Mouse (Mus musculus): ENCODE measurements at regions not wholly inside any gene's neighbourhood (a gene's known extent, or its start where the extent isn't known, plus 50 kb on each side); places are given as distances from the start of the nearest gene placed in this dataset.

- Histone ChIP-seq H3K27ac (replicated peaks; ENCODE audit: low read depth, low read length) (no peak overlapping the region), H3K4me3 (ENCODE audit: low read depth, low read length) (no peak overlapping the region), H3K4me2 (ENCODE audit: low read depth, severe bottlenecking) (no peak overlapping the region), H3K27me3 (ENCODE audit: control insufficient read depth, insufficient read depth, low read length) (no peaks in the 10 kb centered on the region), H3K36me3 (ENCODE audit: control insufficient read depth, insufficient read depth, low read length) (no peaks in the 10 kb centered on the region), H3K9ac (ENCODE audit: low read length) (no peak overlapping the region), H3K4me1 (ENCODE audit: control insufficient read depth, insufficient read depth, low read length) (no peaks in the 10 kb centered on the region), H3K9me3 (ENCODE audit: control insufficient read depth, low read length) (no peaks in the 10 kb centered on the region)
- 86% methylated on average over 2 of the region's 2 CpGs for WGBS
- DNase-seq (ENCODE audit: low spot score), result no peak
- no peak for ATAC-seq (ENCODE audit: insufficient number of reproducible peaks, low FRiP score, low TSS enrichment, low read depth)
These were observed 776.0 kb downstream of the Diaph3 start for GRCm38 (mm10) chr14:86365032-86365431.

DNA sequence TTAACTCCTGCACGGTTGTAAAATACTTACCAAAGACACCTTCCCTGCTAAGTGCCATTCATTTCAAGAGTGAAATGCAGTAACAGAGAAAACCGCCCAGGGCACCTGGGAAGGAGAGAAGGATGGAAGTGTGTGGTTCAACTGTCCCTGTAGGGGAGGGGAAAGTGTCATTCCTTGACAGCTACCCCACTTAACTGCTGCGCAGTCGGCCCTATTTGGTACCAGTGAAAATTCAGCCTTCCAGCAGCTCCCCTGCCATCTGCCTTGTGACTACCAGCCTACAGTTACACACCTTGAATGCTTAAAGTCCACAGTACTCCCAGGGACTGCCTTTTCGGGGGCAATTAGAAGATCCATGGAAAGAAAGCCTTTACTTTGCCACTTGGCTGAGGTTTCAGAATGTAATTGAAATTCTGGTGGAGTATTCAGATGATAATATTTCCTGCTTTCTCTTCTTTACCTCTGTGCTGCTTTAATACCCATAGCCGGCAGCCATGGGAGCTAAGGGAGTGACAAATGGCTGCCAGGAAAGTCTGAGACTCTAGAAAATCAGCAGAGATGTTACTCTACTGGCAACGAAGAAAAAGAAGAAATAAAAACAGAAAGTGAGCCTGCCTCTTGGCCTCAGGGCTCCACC, 780.5 kb downstream of the Diaph3 start:
- no peaks in the 10 kb centered on the region; the same call in 1 of the 2 replicates for H3K36me3 ChIP-seq (ENCODE audit: control insufficient read depth, insufficient read depth, low read length)
- no peaks in the 10 kb centered on the region for H3K27me3 ChIP-seq (ENCODE audit: control insufficient read depth, insufficient read depth, low read length)
- H3K27ac ChIP-seq (replicated peaks; ENCODE audit: low read depth, low read length), result no peak overlapping the region
- ATAC-seq (ENCODE audit: insufficient number of reproducible peaks, low FRiP score, low TSS enrichment, low read depth) (no peak), DNase-seq (ENCODE audit: low spot score) (no peak)
- no peaks in the 10 kb centered on the region for H3K4me1 ChIP-seq (ENCODE audit: control insufficient read depth, insufficient read depth, low read length)
- H3K4me3 ChIP-seq (ENCODE audit: low read depth, low read length), result no peak overlapping the region
- no peak overlapping the region for H3K4me2 ChIP-seq (ENCODE audit: low read depth, severe bottlenecking)
- 24% methylated on average over 7 of the region's 7 CpGs for WGBS
- no peaks in the 10 kb centered on the region for H3K9me3 ChIP-seq (ENCODE audit: control insufficient read depth, low read length)
- H3K9ac ChIP-seq (ENCODE audit: low read length), result no peak overlapping the region

GRCm38 (mm10) chr14:86358584-86358983, 782.5 kb downstream of the Diaph3 start:
- Histone ChIP-seq H3K4me1 (ENCODE audit: control insufficient read depth, insufficient read depth, low read length) (no peaks in the 10 kb centered on the region), H3K9me3 (ENCODE audit: control insufficient read depth, low read length) (no peaks in the 10 kb centered on the region), H3K4me3 (ENCODE audit: low read depth, low read length) (no peak overlapping the region), H3K27me3 (ENCODE audit: control insufficient read depth, insufficient read depth, low read length) (no peaks in the 10 kb centered on the region), H3K9ac (ENCODE audit: low read length) (no peak overlapping the region), H3K27ac (replicated peaks; ENCODE audit: low read depth, low read length) (no peak overlapping the region), H3K4me2 (ENCODE audit: low read depth, severe bottlenecking) (no peak overlapping the region), H3K36me3 (ENCODE audit: control insufficient read depth, insufficient read depth, low read length) (no peaks in the 10 kb centered on the region; the same call in 1 of the 2 replicates)
- DNase-seq (ENCODE audit: low spot score), result no peak
- WGBS, result 84% methylated on average over 6 of the region's 6 CpGs
- no peak for ATAC-seq (ENCODE audit: insufficient number of reproducible peaks, low FRiP score, low TSS enrichment, low read depth)

GRCm38 (mm10) chr14:86350526-86350925, 790.5 kb downstream of the Diaph3 start:
- Histone ChIP-seq H3K4me3 (ENCODE audit: low read depth, low read length) (no peak overlapping the region), H3K4me1 (ENCODE audit: control insufficient read depth, insufficient read depth, low read length) (no peaks in the 10 kb centered on the region), H3K27me3 (ENCODE audit: control insufficient read depth, insufficient read depth, low read length) (no peaks in the 10 kb centered on the region), H3K27ac (replicated peaks; ENCODE audit: low read depth, low read length) (no peak overlapping the region), H3K4me2 (ENCODE audit: low read depth, severe bottlenecking) (no peak overlapping the region), H3K9me3 (ENCODE audit: control insufficient read depth, low read length) (no peaks in the 10 kb centered on the region), H3K9ac (ENCODE audit: low read length) (no peak overlapping the region), H3K36me3 (ENCODE audit: control insufficient read depth, insufficient read depth, low read length) (no peaks in the 10 kb centered on the region)
- ATAC-seq (ENCODE audit: insufficient number of reproducible peaks, low FRiP score, low TSS enrichment, low read depth) (no peak), DNase-seq (ENCODE audit: low spot score) (no peak)
- WGBS, result 64% methylated on average over 1 of the region's 1 CpGs

DNA sequence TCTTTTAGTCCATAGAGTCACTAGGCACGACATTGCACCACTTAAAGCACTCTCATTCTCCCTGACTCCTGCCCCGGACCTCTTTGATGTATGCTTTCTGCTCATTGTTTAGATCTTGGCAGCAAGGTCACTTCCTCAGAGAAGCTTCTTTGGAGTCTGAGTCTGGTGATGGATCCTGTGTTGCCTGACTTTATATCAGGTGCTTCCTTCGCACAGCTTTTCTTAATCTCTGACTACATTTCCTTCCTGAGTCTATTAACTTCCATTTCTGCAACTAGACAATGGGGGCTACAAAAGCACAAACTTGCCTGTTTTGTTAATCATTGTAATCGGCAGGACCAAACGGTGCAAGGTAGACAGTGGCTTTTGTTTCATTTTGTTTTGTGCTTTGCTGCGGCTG, 802.0 kb downstream of the Diaph3 start:
- ATAC-seq (ENCODE audit: insufficient number of reproducible peaks, low FRiP score, low TSS enrichment, low read depth), result no peak
- DNase-seq (ENCODE audit: low spot score), result no peak
- no peak overlapping the region for H3K9ac ChIP-seq (ENCODE audit: low read length)
- no peak overlapping the region for H3K4me3 ChIP-seq (ENCODE audit: low read depth, low read length)
- no peak overlapping the region for H3K27ac ChIP-seq (replicated peaks; ENCODE audit: low read depth, low read length)
- no peaks in the 10 kb centered on the region for H3K36me3 ChIP-seq (ENCODE audit: control insufficient read depth, insufficient read depth, low read length)
- no peaks in the 10 kb centered on the region for H3K9me3 ChIP-seq (ENCODE audit: control insufficient read depth, low read length)
- no peak overlapping the region for H3K4me2 ChIP-seq (ENCODE audit: low read depth, severe bottlenecking)
- H3K27me3 ChIP-seq (ENCODE audit: control insufficient read depth, insufficient read depth, low read length), result no peaks in the 10 kb centered on the region
- H3K4me1 ChIP-seq (ENCODE audit: control insufficient read depth, insufficient read depth, low read length), result no peaks in the 10 kb centered on the region
- WGBS, result 77% methylated on average over 6 of the region's 6 CpGs

DNA sequence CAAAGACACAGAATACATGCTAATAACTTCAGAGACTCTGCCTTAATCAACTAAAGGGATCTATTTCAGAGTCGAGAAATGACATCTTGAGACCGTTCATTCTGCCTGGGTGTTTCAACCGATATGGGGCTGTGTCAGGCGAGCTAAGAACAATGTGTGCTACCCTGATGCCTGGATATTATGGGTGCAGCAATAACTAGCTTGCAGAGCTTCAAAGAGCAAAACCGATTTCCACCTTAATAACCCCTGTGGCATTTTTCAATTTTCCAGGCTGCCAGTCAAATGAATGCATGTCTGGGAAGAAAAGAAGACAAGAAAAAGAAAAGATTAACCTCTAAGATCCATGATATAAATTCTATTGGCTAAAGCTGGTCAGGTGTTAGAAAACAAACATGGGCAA, 804.0 kb downstream of the Diaph3 start:
- no peak for ATAC-seq (ENCODE audit: insufficient number of reproducible peaks, low FRiP score, low TSS enrichment, low read depth)
- Histone ChIP-seq H3K4me2 (ENCODE audit: low read depth, severe bottlenecking) (no peak overlapping the region), H3K36me3 (ENCODE audit: control insufficient read depth, insufficient read depth, low read length) (no peaks in the 10 kb centered on the region), H3K9me3 (ENCODE audit: control insufficient read depth, low read length) (no peaks in the 10 kb centered on the region), H3K4me3 (ENCODE audit: low read depth, low read length) (no peak overlapping the region), H3K27me3 (ENCODE audit: control insufficient read depth, insufficient read depth, low read length) (no peaks in the 10 kb centered on the region), H3K27ac (replicated peaks; ENCODE audit: low read depth, low read length) (no peak overlapping the region), H3K9ac (ENCODE audit: low read length) (no peak overlapping the region), H3K4me1 (ENCODE audit: control insufficient read depth, insufficient read depth, low read length) (no peaks in the 10 kb centered on the region)
- DNase-seq (ENCODE audit: low spot score), result no peak
- WGBS, result 82% methylated on average over 5 of the region's 5 CpGs

DNA sequence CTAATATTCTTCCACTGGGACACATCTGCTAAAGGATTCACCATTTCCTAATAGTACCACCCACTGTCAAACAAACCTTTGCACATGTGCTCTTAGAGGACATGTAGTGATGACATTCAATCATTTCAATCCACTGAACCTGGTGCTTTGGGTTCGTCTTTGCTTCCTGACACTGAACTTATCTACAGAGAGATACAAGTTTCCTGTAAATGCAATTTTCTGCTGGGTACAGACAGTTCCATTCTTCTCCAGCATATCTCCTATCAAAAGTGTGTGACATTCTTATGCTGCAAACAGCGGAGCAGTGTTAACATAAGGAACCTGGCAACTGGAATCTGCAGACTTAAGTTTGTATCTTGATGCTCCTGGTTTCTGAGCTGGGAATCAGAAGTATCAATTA, 805.8 kb downstream of the Diaph3 start:
- WGBS, result 95% methylated on average over 2 of the region's 2 CpGs
- no peak overlapping the region for H3K27ac ChIP-seq (replicated peaks; ENCODE audit: low read depth, low read length)
- no peaks in the 10 kb centered on the region for H3K9me3 ChIP-seq (ENCODE audit: control insufficient read depth, low read length)
- no peaks in the 10 kb centered on the region for H3K36me3 ChIP-seq (ENCODE audit: control insufficient read depth, insufficient read depth, low read length)
- DNase-seq (ENCODE audit: low spot score) (no peak), ATAC-seq (ENCODE audit: insufficient number of reproducible peaks, low FRiP score, low TSS enrichment, low read depth) (no peak)
- H3K9ac ChIP-seq (ENCODE audit: low read length), result no peak overlapping the region
- H3K27me3 ChIP-seq (ENCODE audit: control insufficient read depth, insufficient read depth, low read length), result no peaks in the 10 kb centered on the region
- no peak overlapping the region for H3K4me3 ChIP-seq (ENCODE audit: low read depth, low read length)
- no peak overlapping the region for H3K4me2 ChIP-seq (ENCODE audit: low read depth, severe bottlenecking)
- no peaks in the 10 kb centered on the region for H3K4me1 ChIP-seq (ENCODE audit: control insufficient read depth, insufficient read depth, low read length)

GRCm38 (mm10) chr14:86329176-86329575, 811.9 kb downstream of the Diaph3 start:
- WGBS, result 74% methylated on average over 3 of the region's 3 CpGs
- no peaks in the 10 kb centered on the region for H3K36me3 ChIP-seq (ENCODE audit: control insufficient read depth, insufficient read depth, low read length)
- no peak for DNase-seq (ENCODE audit: low spot score)
- no peaks in the 10 kb centered on the region for H3K27me3 ChIP-seq (ENCODE audit: control insufficient read depth, insufficient read depth, low read length)
- H3K9ac ChIP-seq (ENCODE audit: low read length), result no peak overlapping the region
- H3K9me3 ChIP-seq (ENCODE audit: control insufficient read depth, low read length), result no peaks in the 10 kb centered on the region
- H3K27ac ChIP-seq (replicated peaks; ENCODE audit: low read depth, low read length), result no peak overlapping the region
- no peak overlapping the region for H3K4me2 ChIP-seq (ENCODE audit: low read depth, severe bottlenecking)
- H3K4me1 ChIP-seq (ENCODE audit: control insufficient read depth, insufficient read depth, low read length), result no peaks in the 10 kb centered on the region
- no peak overlapping the region for H3K4me3 ChIP-seq (ENCODE audit: low read depth, low read length)
- ATAC-seq (ENCODE audit: insufficient number of reproducible peaks, low FRiP score, low TSS enrichment, low read depth), result no peak

GRCm38 (mm10) chr14:86327646-86328045, 813.4 kb downstream of the Diaph3 start:
- WGBS, result 72% methylated on average over 9 of the region's 9 CpGs

More at GRCm38 (mm10) chr14:86327646-86328045, 813.4 kb downstream of the Diaph3 start:
- no peaks in the 10 kb centered on the region for H3K4me1 ChIP-seq (ENCODE audit: control insufficient read depth, insufficient read depth, low read length)
- no peaks in the 10 kb centered on the region for H3K27me3 ChIP-seq (ENCODE audit: control insufficient read depth, insufficient read depth, low read length)
- H3K9ac ChIP-seq (ENCODE audit: low read length), result no peak overlapping the region
- no peak overlapping the region for H3K27ac ChIP-seq (replicated peaks; ENCODE audit: low read depth, low read length)
- no peaks in the 10 kb centered on the region for H3K9me3 ChIP-seq (ENCODE audit: control insufficient read depth, low read length)
- DNase-seq (ENCODE audit: low spot score) (no peak), ATAC-seq (ENCODE audit: insufficient number of reproducible peaks, low FRiP score, low TSS enrichment, low read depth) (no peak)
- no peak overlapping the region for H3K4me2 ChIP-seq (ENCODE audit: low read depth, severe bottlenecking)
- H3K36me3 ChIP-seq (ENCODE audit: control insufficient read depth, insufficient read depth, low read length), result no peaks in the 10 kb centered on the region
- no peak overlapping the region for H3K4me3 ChIP-seq (ENCODE audit: low read depth, low read length)
